Mouse (Mus musculus) right cerebral cortex, adult 18-20 months (tissue): Measurements from ENCODE around the gene Olfr790.
A peak's percentile ranks its signal among the peaks of the same experiment; 100 is the strongest.

ENCODE experiments used
- DNase-seq: peaks from one replicate; pipeline ENCODE4 v3.0.0; 2022; ENCODE audit warnings: mixed read lengths

Gene Olfr790

GRCm38 (mm10) chr10:129498192-129498591, at the start of gene Olfr790:
Gene Olfr790 (plus strand): TSS chr10:129498492.
- no peak for DNase-seq

- no peak for DNase-seq
Observed at GRCm38 (mm10) chr10:129461562-129461961, 36.7 kb upstream of the Olfr790 start, which contains the start of gene Olfr787. Gene Olfr787 (plus strand): TSS chr10:129461862.

- DNase-seq: no peak
Observed at GRCm38 (mm10) chr10:129470698-129471097, 27.6 kb upstream of the Olfr790 start, which contains the start of gene Olfr788. Gene Olfr788 (plus strand): TSS chr10:129470998.

GRCm38 (mm10) chr10:129473256-129473655, 25.0 kb upstream of the Olfr790 start:
- DNase-seq: no peak

GRCm38 (mm10) chr10:129473723-129474122, 24.6 kb upstream of the Olfr790 start:
- no peak for DNase-seq

- DNase-seq: no peak
Observed at GRCm38 (mm10) chr10:129484452-129484851, 13.8 kb upstream of the Olfr790 start, which contains the start of gene Olfr789. Gene Olfr789 (plus strand): TSS chr10:129484752.

GRCm38 (mm10) chr10:129490101-129490500, 8.2 kb upstream of the Olfr790 start:
- DNase-seq: peak; percentile 52

- no peak for DNase-seq
Observed at GRCm38 (mm10) chr10:129521492-129521891, 23.2 kb downstream of the Olfr790 start, which contains the start of gene Olfr791. Gene Olfr791 (plus strand): TSS chr10:129521792.

GRCm38 (mm10) chr10:129538862-129539261, 40.6 kb downstream of the Olfr790 start, which contains the start of gene Olfr792:
Gene Olfr792 (plus strand): TSS chr10:129539162.
- no peak for DNase-seq

GRCm38 (mm10) chr10:129549354-129549753, 51.1 kb downstream of the Olfr790 start:
- DNase-seq: peak; percentile 7
